Mouse (Mus musculus) neural tube, embryonic 11.5 days (tissue): ENCODE results near the gene Tmem239. TPM values are rescaled to one million over a fixed set of nuclear protein-coding genes. Genes with fewer than 3 reads are reported as not detected.

Experiments
- ATAC-seq: fragments of 200-750 bp; cut with Nextera tagmentation; 2 replicates; pipeline ENCODE4 v1.8.0; 2017; ENCODE audit warnings: moderate number of reproducible peaks, mild to moderate bottlenecking, moderate TSS enrichment, moderate library complexity; ENCODE audit not compliant: insufficient read depth, low FRiP score, low TSS enrichment
- DNase-seq: peaks from one replicate; pipeline ENCODE4 v3.0.0-alpha.2; 2015; ENCODE audit warnings: low spot score
- H3K27ac ChIP-seq: fragments of 300-500 bp; sonication (generic); 2 replicates; pipeline ENCODE4 v1.5.1; 2014; ENCODE audit warnings: low read depth, mild to moderate bottlenecking, low read length
- H3K27me3 ChIP-seq: fragments of 300-500 bp; sonication (generic); 2 replicates; pipeline ENCODE4 v1.6.1; 2014; ENCODE audit warnings: mild to moderate bottlenecking, low read length, mixed read lengths; ENCODE audit not compliant: control insufficient read depth, insufficient read depth
- H3K36me3 ChIP-seq: fragments of 300-500 bp; sonication (generic); 2 replicates; pipeline ENCODE4 v1.6.1; 2014; ENCODE audit warnings: mild to moderate bottlenecking, low read length, moderate library complexity, mixed read lengths; ENCODE audit not compliant: control insufficient read depth, insufficient read depth
- H3K4me1 ChIP-seq: fragments of 300-500 bp; sonication (generic); 2 replicates; pipeline ENCODE4 v1.6.1; 2014; ENCODE audit warnings: low read length, mixed read lengths; ENCODE audit not compliant: control insufficient read depth, insufficient read depth
- H3K4me2 ChIP-seq: fragments of 300-500 bp; sonication (generic); 2 replicates; pipeline ENCODE4 v1.6.1; 2014; ENCODE audit warnings: low read depth, mild to moderate bottlenecking, moderate library complexity
- H3K4me3 ChIP-seq: fragments of 300-500 bp; sonication (generic); 2 replicates; pipeline ENCODE4 v1.5.1; 2014; ENCODE audit warnings: low read depth, low read length
- H3K9ac ChIP-seq: fragments of 300-500 bp; sonication (generic); 2 replicates; pipeline ENCODE4 v1.6.1; 2014; ENCODE audit warnings: mild to moderate bottlenecking, low read length
- H3K9me3 ChIP-seq: fragments of 300-500 bp; sonication (generic); 2 replicates; pipeline ENCODE4 v1.6.1; 2016; ENCODE audit warnings: low read length; ENCODE audit not compliant: control insufficient read depth
- WGBS: fragments of 180-500 bp; shearing (Covaris S2); extraction: QIAGEN DNeasy Blood & Tissue Kit; methylation state at CpG from one replicate; pipeline ENCODE4 v1.1.7; 2014; 5-methylcytosine and 5-hydroxymethylcytosine counted together
- polyA plus RNA-seq: library from polyadenylated mRNA; unstranded; fragments of >200 nt; fragmentation: Nextera tagmentation; extraction: Ambion mirVana; gene quantifications from 2 replicates; pipeline ENCODE4 v1.2.1, GENCODE M21; 2014

Tmem239 gene
- polyA plus RNA-seq, 1 experiment from 2014 or later, result 0.17 TPM

GRCm38 (mm10) chr2:130401891-130402290 lies 4.4 kb upstream of the Tmem239 start:
- WGBS, result 88% methylated on average over 4 of the region's 4 CpGs
- H3K4me1 ChIP-seq, result peaks cover 5% of the 10 kb centered on the region
- H3K36me3 ChIP-seq, result no peaks in the 10 kb centered on the region
- no peaks in the 10 kb centered on the region for H3K27me3 ChIP-seq
- no peak overlapping the region for H3K4me2 ChIP-seq
- no peak for ATAC-seq
- no peak for DNase-seq
- no peaks in the 10 kb centered on the region for H3K9me3 ChIP-seq
- no peak overlapping the region for H3K9ac ChIP-seq
- no peak overlapping the region for H3K27ac ChIP-seq
- H3K4me3 ChIP-seq, result no peak overlapping the region

GRCm38 (mm10) chr2:130404939-130405338 lies 1.3 kb upstream of the Tmem239 start, which contains the start of the genes Gm28372 and 1700020A23Rik:
Gm28372 (plus strand) TSS chr2:130405239.
1700020A23Rik (plus strand) TSS chr2:130405259.
- H3K36me3 ChIP-seq, result no peaks in the 10 kb centered on the region
- H3K27ac ChIP-seq, result no peak within 1 kb of the TSS
- 93% methylated on average over 1 of the region's 1 CpGs for WGBS
- no peak within 1 kb of the TSS for H3K4me2 ChIP-seq
- H3K9me3 ChIP-seq, result no peaks in the 10 kb centered on the region
- H3K27me3 ChIP-seq, result no peaks in the 10 kb centered on the region
- no peak within 1 kb of the TSS for H3K9ac ChIP-seq
- ATAC-seq, result no peak
- DNase-seq, result no peak
- no peaks in the 10 kb centered on the region for H3K4me1 ChIP-seq
- H3K4me3 ChIP-seq, result no peak within 1 kb of the TSS

GRCm38 (mm10) chr2:130408194-130408593 lies 1.9 kb downstream of the Tmem239 start:
- DNase-seq, result peak; percentile 43
- H3K9ac ChIP-seq, result no peak overlapping the region
- no peaks in the 10 kb centered on the region for H3K9me3 ChIP-seq
- no peak overlapping the region for H3K27ac ChIP-seq
- H3K4me3 ChIP-seq, result no peak overlapping the region
- no peak for ATAC-seq
- no peaks in the 10 kb centered on the region for H3K4me1 ChIP-seq
- H3K27me3 ChIP-seq, result no peaks in the 10 kb centered on the region
- no peaks in the 10 kb centered on the region for H3K36me3 ChIP-seq
- 28% methylated on average over 6 of the region's 6 CpGs for WGBS
- H3K4me2 ChIP-seq, result no peak overlapping the region

GRCm38 (mm10) chr2:130411558-130412495 lies 5.5 kb downstream of the Tmem239 start:
- DNase-seq (peak; percentile 87), ATAC-seq (peak; percentile 58; the same call in 1 of the 2 replicates)
- H3K4me1 ChIP-seq, result no peaks in the 10 kb centered on the region
- H3K27ac ChIP-seq, result no peak overlapping the region
- no peaks in the 10 kb centered on the region for H3K27me3 ChIP-seq
- H3K9me3 ChIP-seq, result no peaks in the 10 kb centered on the region
- no peak overlapping the region for H3K4me3 ChIP-seq
- no peak overlapping the region for H3K9ac ChIP-seq
- H3K36me3 ChIP-seq, result no peaks in the 10 kb centered on the region
- no peak overlapping the region for H3K4me2 ChIP-seq
- WGBS, result 42% methylated on average over 16 of the region's 16 CpGs

GRCm38 (mm10) chr2:130412775-130413174 lies 6.5 kb downstream of the Tmem239 start:
- no peaks in the 10 kb centered on the region for H3K9me3 ChIP-seq
- no peak for ATAC-seq
- no peak overlapping the region for H3K4me3 ChIP-seq
- H3K27me3 ChIP-seq, result no peaks in the 10 kb centered on the region
- 83% methylated on average over 3 of the region's 3 CpGs for WGBS
- no peak overlapping the region for H3K9ac ChIP-seq
- H3K36me3 ChIP-seq, result no peaks in the 10 kb centered on the region
- no peak overlapping the region for H3K4me2 ChIP-seq
- H3K4me1 ChIP-seq, result no peaks in the 10 kb centered on the region
- H3K27ac ChIP-seq, result no peak overlapping the region
- DNase-seq, result no peak

GRCm38 (mm10) chr2:130414094-130414856 lies 8.0 kb downstream of the Tmem239 start:
- H3K27me3 ChIP-seq, result no peaks in the 10 kb centered on the region
- H3K4me2 ChIP-seq, result no peak overlapping the region
- H3K9me3 ChIP-seq, result no peaks in the 10 kb centered on the region
- ATAC-seq (no peak), DNase-seq (no peak)
- no peaks in the 10 kb centered on the region for H3K36me3 ChIP-seq
- H3K27ac ChIP-seq, result no peak overlapping the region
- no peak overlapping the region for H3K4me3 ChIP-seq
- no peak overlapping the region for H3K9ac ChIP-seq
- H3K4me1 ChIP-seq, result no peaks in the 10 kb centered on the region
- 76% methylated on average over 6 of the region's 6 CpGs for WGBS

GRCm38 (mm10) chr2:130421781-130422620 lies 15.7 kb downstream of the Tmem239 start:
- Histone ChIP-seq H3K9me3 (no peaks in the 10 kb centered on the region), H3K27ac (no peak overlapping the region), H3K4me3 (no peak overlapping the region), H3K4me2 (no peak overlapping the region), H3K27me3 (no peaks in the 10 kb centered on the region), H3K4me1 (peaks cover 8% of the 10 kb centered on the region; the same call in 1 of the 2 replicates), H3K9ac (no peak overlapping the region), H3K36me3 (peaks cover 2% of the 10 kb centered on the region; the same call in 1 of the 2 replicates)
- no peak for ATAC-seq
- WGBS, result 95% methylated on average over 26 of the region's 26 CpGs
- DNase-seq, result no peak
